Mouse (Mus musculus): ENCODE results near the gene Rnf157. TPM values are rescaled to one million over a fixed set of nuclear protein-coding genes. Genes with fewer than 3 reads are reported as not detected.
"Not testable (repeated sequence)": the region's sequence is repeated elsewhere in the genome, so short reads cannot be mapped to it uniquely, and the experiment has no call there.

Rnf157 gene
- polyA plus RNA-seq, 2 experiments = 17.3 to 20.1 TPM

DNA sequence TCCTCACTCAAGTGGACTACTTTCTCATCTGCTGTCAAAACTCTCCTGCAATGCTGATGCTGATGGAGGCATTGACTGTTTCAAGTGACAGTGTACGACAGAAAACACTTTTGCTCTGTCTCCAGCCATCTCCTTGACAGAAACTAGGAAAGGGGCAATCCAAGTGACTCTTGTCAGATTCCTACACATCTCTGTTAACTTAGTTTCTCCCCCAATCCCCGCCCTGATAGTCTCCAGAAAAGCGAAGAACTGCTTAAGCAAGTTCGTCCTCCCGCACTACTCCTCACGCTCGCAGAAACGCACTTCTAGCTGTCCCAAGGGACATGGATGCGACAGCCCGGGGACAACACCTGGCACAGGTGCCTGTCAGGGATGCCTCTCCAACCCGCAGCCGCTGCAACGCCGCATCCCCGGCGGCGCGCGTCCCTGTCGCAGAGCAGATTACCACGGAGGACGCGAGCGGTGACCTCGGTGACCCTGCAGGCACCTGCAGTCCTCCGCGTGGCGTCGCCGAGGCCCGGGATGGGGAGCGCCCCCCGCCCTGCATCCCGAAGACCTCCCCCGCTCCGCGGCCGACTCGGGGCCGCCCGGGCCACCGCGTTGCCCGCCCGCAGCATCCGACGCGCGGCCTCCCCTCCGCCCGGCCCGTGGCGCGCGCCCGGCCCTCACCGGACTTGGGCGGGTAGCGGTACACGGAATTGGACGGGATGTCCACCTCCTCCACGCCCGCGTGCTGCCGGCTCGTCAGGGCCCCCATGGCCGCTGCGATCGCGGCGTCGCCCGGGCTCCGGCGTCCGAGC lies 604 bp downstream of the Rnf157 start:
- TF ChIP-seq POLR2A (IDR thresholded peaks at IDR 0.05; ENCODE audit: borderline replicate concordance, extremely low read depth, insufficient read depth, insufficient read length) = no peak
- peaks cover 16% of the 10 kb centered on the region for H3K4me1 ChIP-seq (ENCODE audit: control insufficient read depth, insufficient read depth, low read length)
- WGBS = 3% methylated on average over 41 of the region's 76 CpGs
- H3K36me3 ChIP-seq (ENCODE audit: control insufficient read depth, insufficient read depth, low read length) = no peaks in the 10 kb centered on the region
- peak overlapping the region; percentile 100 for H3K4me2 ChIP-seq (replicated peaks; ENCODE audit: low read depth, low read length, severe bottlenecking)
- H3K9me3 ChIP-seq (ENCODE audit: control insufficient read depth, low read length) = no peaks in the 10 kb centered on the region
- peak overlapping the region; percentile 78 for H3K4me3 ChIP-seq (replicated peaks; ENCODE audit: low read length)
- H3K27me3 ChIP-seq (ENCODE audit: control insufficient read depth, insufficient read depth, low read length) = no peaks in the 10 kb centered on the region
- H3K27ac ChIP-seq (replicated peaks; ENCODE audit: low read depth, low read length) = 0 out of 2 replicates have a peak overlapping the region, but pooled peaks have one; percentile 13
- peak; percentile 21; the same call in 1 of the 2 replicates for ATAC-seq (ENCODE audit: low FRiP score, low read depth)
- DNase-seq (ENCODE audit: low spot score) = no peak
- H3K9ac ChIP-seq (ENCODE audit: low read depth, low read length, severe bottlenecking) = peak overlapping the region; percentile 83

DNA sequence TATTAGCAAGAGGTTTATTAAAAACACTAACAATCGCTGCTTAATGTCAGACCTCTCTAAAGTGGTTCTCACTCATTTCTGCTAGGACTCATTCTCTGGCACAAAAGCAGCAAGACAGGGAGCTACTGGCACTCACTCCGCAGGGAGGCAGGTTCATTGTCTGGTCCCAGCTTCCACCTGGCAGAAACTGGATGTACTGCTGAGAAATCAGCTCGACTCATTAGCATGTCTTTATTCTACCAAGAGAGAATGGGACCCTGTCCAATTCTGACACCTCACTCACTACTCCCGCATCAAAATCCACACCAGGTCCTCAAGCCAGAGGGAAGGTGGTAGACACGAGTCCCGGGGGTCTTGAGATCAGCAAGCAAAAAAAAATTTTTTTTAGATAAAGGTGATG lies 1.2 kb downstream of the Rnf157 start:
- TF ChIP-seq POLR2A (IDR thresholded peaks at IDR 0.05; ENCODE audit: borderline replicate concordance, extremely low read depth, insufficient read depth, insufficient read length) = no peak
- peak overlapping the region; percentile 100 for H3K4me2 ChIP-seq (replicated peaks; ENCODE audit: low read depth, low read length, severe bottlenecking)
- H3K27ac ChIP-seq (replicated peaks; ENCODE audit: low read depth, low read length) = no peak overlapping the region
- H3K36me3 ChIP-seq (ENCODE audit: control insufficient read depth, insufficient read depth, low read length) = no peaks in the 10 kb centered on the region
- peaks cover 16% of the 10 kb centered on the region for H3K4me1 ChIP-seq (ENCODE audit: control insufficient read depth, insufficient read depth, low read length)
- no peak for ATAC-seq (ENCODE audit: low FRiP score, low read depth)
- H3K9me3 ChIP-seq (ENCODE audit: control insufficient read depth, low read length) = no peaks in the 10 kb centered on the region
- H3K4me3 ChIP-seq (replicated peaks; ENCODE audit: low read length) = peak overlapping the region; percentile 78
- 19% methylated on average over 6 of the region's 6 CpGs for WGBS
- no peak for DNase-seq (ENCODE audit: low spot score)
- H3K27me3 ChIP-seq (ENCODE audit: control insufficient read depth, insufficient read depth, low read length) = no peaks in the 10 kb centered on the region
- no peak overlapping the region for H3K9ac ChIP-seq (ENCODE audit: low read depth, low read length, severe bottlenecking)

DNA sequence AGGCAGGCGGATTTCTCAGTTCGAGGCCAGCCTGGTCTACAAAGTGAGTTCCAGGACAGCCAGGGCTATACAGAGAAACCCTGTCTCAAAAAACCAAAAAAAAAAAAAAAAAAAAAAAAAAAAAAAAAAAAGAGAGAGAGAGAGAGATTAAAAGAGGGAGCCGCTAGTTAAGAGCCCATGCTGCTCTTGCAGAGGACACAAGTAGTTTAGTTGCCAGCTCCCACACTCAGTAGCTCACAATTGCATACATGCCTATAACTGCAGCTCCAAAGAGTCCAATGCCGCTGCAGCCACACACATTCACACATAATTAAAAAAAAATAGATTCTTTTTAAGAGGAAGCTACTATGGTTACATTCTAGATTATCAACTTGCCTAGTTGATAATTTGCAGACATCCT lies 2.4 kb downstream of the Rnf157 start:
- H3K36me3 ChIP-seq (ENCODE audit: control insufficient read depth, insufficient read depth, low read length); DNase-seq (ENCODE audit: low spot score); H3K4me3 ChIP-seq (replicated peaks; ENCODE audit: low read length); H3K9me3 ChIP-seq (ENCODE audit: control insufficient read depth, low read length); ATAC-seq (ENCODE audit: low FRiP score, low read depth); H3K27ac ChIP-seq (replicated peaks; ENCODE audit: low read depth, low read length); H3K27me3 ChIP-seq (ENCODE audit: control insufficient read depth, insufficient read depth, low read length); H3K4me2 ChIP-seq (replicated peaks; ENCODE audit: low read depth, low read length, severe bottlenecking); H3K9ac ChIP-seq (ENCODE audit: low read depth, low read length, severe bottlenecking): not testable (repeated sequence)
- peaks cover 12% of the 10 kb centered on the region for H3K4me1 ChIP-seq (ENCODE audit: control insufficient read depth, insufficient read depth, low read length)
- whole genome bisulfite sequencing = 90% methylated on average over 4 of the region's 4 CpGs

DNA sequence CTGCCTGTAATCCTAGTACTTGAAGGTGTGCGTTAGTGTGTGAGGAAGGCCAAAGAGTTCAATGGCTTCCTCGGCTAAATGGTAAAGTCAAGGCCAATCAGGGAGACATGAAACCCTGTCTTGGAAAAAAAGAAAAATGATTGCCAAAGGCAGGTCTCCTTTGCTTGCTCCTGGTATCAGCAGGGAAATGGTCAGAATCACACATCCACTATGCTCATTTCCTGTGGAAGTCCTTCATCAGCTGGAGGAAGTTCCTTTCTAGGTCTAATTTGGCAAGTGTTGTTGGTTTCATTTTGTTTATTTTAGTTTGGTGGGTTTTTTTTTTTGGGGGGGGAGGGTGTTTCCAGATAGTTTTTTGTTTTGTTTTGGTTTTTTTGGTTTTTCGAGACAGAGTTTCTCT lies 3.8 kb downstream of the Rnf157 start:
- no peak for TF ChIP-seq POLR2A (IDR thresholded peaks at IDR 0.05; ENCODE audit: borderline replicate concordance, extremely low read depth, insufficient read depth, insufficient read length)
- 0 out of 2 replicates have a peak, but pooled peaks cover 3% of the 10 kb centered on the region for H3K36me3 ChIP-seq (ENCODE audit: control insufficient read depth, insufficient read depth, low read length)
- no peak overlapping the region for H3K9ac ChIP-seq (ENCODE audit: low read depth, low read length, severe bottlenecking)
- H3K27me3 ChIP-seq (ENCODE audit: control insufficient read depth, insufficient read depth, low read length) = no peaks in the 10 kb centered on the region
- 90% methylated on average over 3 of the region's 3 CpGs for WGBS
- no peak overlapping the region for H3K4me3 ChIP-seq (replicated peaks; ENCODE audit: low read length)
- ATAC-seq (ENCODE audit: low FRiP score, low read depth) (no peak), DNase-seq (ENCODE audit: low spot score) (no peak)
- no peak overlapping the region for H3K4me2 ChIP-seq (replicated peaks; ENCODE audit: low read depth, low read length, severe bottlenecking)
- H3K27ac ChIP-seq (replicated peaks; ENCODE audit: low read depth, low read length) = no peak overlapping the region
- no peaks in the 10 kb centered on the region for H3K9me3 ChIP-seq (ENCODE audit: control insufficient read depth, low read length)
- peaks cover 12% of the 10 kb centered on the region for H3K4me1 ChIP-seq (ENCODE audit: control insufficient read depth, insufficient read depth, low read length)

DNA sequence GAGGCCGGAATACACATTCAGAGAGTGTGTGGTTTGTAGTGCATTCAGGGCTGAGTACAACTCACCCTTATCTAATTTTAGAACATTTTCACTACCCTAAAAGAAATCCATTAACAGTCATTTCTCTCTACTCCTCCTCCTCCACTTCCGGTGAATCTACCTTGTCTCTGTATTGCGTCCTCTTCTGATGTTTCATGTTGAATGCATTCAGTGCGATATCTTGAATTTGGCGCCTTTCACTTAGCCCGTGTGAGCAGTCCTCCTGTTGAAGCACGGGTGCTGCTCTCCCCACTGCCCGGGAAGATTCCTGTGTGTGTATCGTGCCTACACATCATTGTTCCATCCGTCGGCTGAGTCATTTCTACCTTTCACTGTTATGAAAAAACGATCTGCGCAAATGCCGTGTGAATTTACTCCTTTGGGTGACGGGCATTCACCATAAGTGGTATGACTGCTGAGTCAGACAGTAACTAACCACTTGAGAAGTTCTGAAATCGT lies 6.6 kb downstream of the Rnf157 start:
- 92% methylated on average over 16 of the region's 16 CpGs for WGBS
- H3K4me2 ChIP-seq (replicated peaks; ENCODE audit: low read depth, low read length, severe bottlenecking) = no peak overlapping the region
- H3K4me1 ChIP-seq (ENCODE audit: control insufficient read depth, insufficient read depth, low read length) = no peaks in the 10 kb centered on the region
- no peak overlapping the region for H3K4me3 ChIP-seq (replicated peaks; ENCODE audit: low read length)
- no peak overlapping the region for H3K9ac ChIP-seq (ENCODE audit: low read depth, low read length, severe bottlenecking)
- DNase-seq (ENCODE audit: low spot score) = no peak
- TF ChIP-seq POLR2A (IDR thresholded peaks at IDR 0.05; ENCODE audit: borderline replicate concordance, extremely low read depth, insufficient read depth, insufficient read length) = no peak
- peaks cover 14% of the 10 kb centered on the region; the same call in 1 of the 2 replicates for H3K36me3 ChIP-seq (ENCODE audit: control insufficient read depth, insufficient read depth, low read length)
- no peaks in the 10 kb centered on the region for H3K27me3 ChIP-seq (ENCODE audit: control insufficient read depth, insufficient read depth, low read length)
- no peak for ATAC-seq (ENCODE audit: low FRiP score, low read depth)
- H3K9me3 ChIP-seq (ENCODE audit: control insufficient read depth, low read length) = no peaks in the 10 kb centered on the region
- H3K27ac ChIP-seq (replicated peaks; ENCODE audit: low read depth, low read length) = no peak overlapping the region
